Mouse (Mus musculus) lung, adult 18-20 months (tissue): ENCODE results near the gene Trp53rkb.

Experiments used
- DNase-seq, 2 experiments: peaks; one replicate each; pipeline ENCODE4 v3.0.0; 2022; ENCODE audit warnings: mixed read lengths in 2 of 2

Trp53rkb gene

GRCm38 (mm10) chr2:166799615-166800472, 7.5 kb downstream of the Trp53rkb start:
- DNase-seq = no peak

- no peak for DNase-seq
Measured at GRCm38 (mm10) chr2:166800473-166800857, 8.1 kb downstream of the Trp53rkb start.

GRCm38 (mm10) chr2:166801436-166801835, 9.1 kb downstream of the Trp53rkb start:
- no peak for DNase-seq

- DNase-seq = no peak
Measured at GRCm38 (mm10) chr2:166803298-166803697, 11.0 kb downstream of the Trp53rkb start.

GRCm38 (mm10) chr2:166805250-166806172, 13.2 kb downstream of the Trp53rkb start, which contains the start of gene Arfgef2:
Gene Arfgef2 (plus strand): TSS chr2:166805588.
- peak; percentile 90 to 92 for DNase-seq

GRCm38 (mm10) chr2:166806173-166806705, 13.9 kb downstream of the Trp53rkb start:
- DNase-seq = no peak

GRCm38 (mm10) chr2:166806813-166807212, 14.5 kb downstream of the Trp53rkb start:
- DNase-seq = peak; percentile 32 to 67

- no peak for DNase-seq
Measured at GRCm38 (mm10) chr2:166809499-166809898, 17.2 kb downstream of the Trp53rkb start.

- no peak for DNase-seq
Measured at GRCm38 (mm10) chr2:166810821-166811220, 18.5 kb downstream of the Trp53rkb start.

GRCm38 (mm10) chr2:166818463-166819143, 26.3 kb downstream of the Trp53rkb start:
- no peak for DNase-seq

- DNase-seq = no peak
Measured at GRCm38 (mm10) chr2:166819849-166820248, 27.5 kb downstream of the Trp53rkb start.

- no peak for DNase-seq
Measured at GRCm38 (mm10) chr2:166820844-166821243, 28.5 kb downstream of the Trp53rkb start.

GRCm38 (mm10) chr2:166821406-166821805, 29.1 kb downstream of the Trp53rkb start:
- DNase-seq = no peak

- peak in 1 of 2 experiments; percentile 9 for DNase-seq
Measured at GRCm38 (mm10) chr2:166822119-166822826, 29.9 kb downstream of the Trp53rkb start.

- no peak for DNase-seq
Measured at GRCm38 (mm10) chr2:166822901-166823300, 30.6 kb downstream of the Trp53rkb start.

GRCm38 (mm10) chr2:166824386-166824785, 32.1 kb downstream of the Trp53rkb start:
- peak in 1 of 2 experiments; percentile 57 for DNase-seq

GRCm38 (mm10) chr2:166824998-166825397, 32.7 kb downstream of the Trp53rkb start:
- DNase-seq = no peak

- DNase-seq = no peak
Measured at GRCm38 (mm10) chr2:166826491-166827224, 34.3 kb downstream of the Trp53rkb start.

- DNase-seq = no peak
Measured at GRCm38 (mm10) chr2:166828306-166828705, 36.0 kb downstream of the Trp53rkb start.

GRCm38 (mm10) chr2:166830350-166830749, 38.0 kb downstream of the Trp53rkb start:
- peak; percentile 38 to 62 for DNase-seq

GRCm38 (mm10) chr2:166834091-166834490, 41.8 kb downstream of the Trp53rkb start:
- no peak for DNase-seq
